Mouse (Mus musculus): ENCODE measurements around the gene AA467197. TPM values are rescaled to one million over a fixed set of nuclear protein-coding genes. Genes with fewer than 3 reads are reported as not detected.

AA467197 gene
- polyA plus RNA-seq, 1 experiment from 2014 or later = 6.8 TPM

DNA sequence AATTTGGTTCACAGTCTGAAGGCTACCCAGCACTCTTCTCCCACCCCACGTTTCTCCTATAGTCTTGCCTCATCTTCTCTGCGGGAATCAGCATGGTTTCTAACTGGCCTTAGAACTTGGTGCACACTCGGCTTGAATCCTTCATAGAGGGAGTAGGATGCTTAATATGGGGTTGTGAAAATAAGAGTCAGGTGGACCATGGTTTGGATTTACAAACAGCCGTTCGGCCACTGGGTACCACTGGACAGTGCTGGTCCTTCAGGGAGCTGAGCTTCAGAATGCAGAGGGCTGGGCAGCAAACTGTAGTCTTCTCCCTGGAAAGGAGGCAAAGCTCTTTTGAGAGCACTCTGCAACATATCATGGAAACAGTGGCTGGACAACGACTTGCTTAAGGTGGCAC is 19.0 kb upstream of the AA467197 start:
- H3K36me3 ChIP-seq (replicated peaks; ENCODE audit: insufficient read depth, low read length) = no peaks in the 10 kb centered on the region
- no peak overlapping the region for H3K9ac ChIP-seq (replicated peaks)
- no peak overlapping the region for H3K27ac ChIP-seq (ENCODE audit: low read depth)
- H3K9me3 ChIP-seq (ENCODE audit: low read length) = no peaks in the 10 kb centered on the region
- H3K4me3 ChIP-seq (ENCODE audit: low read depth, low read length) = no peak overlapping the region
- TF ChIP-seq EP300 (IDR thresholded peaks at IDR 0.05; ENCODE audit: low read depth) (no peak), CTCF (IDR thresholded peaks at IDR 0.05; ENCODE audit: low read depth) (no peak)
- no peak overlapping the region for H3K4me2 ChIP-seq (ENCODE audit: low read depth, low read length)
- ATAC-seq = no peak
- H3K27me3 ChIP-seq (ENCODE audit: insufficient read depth, low read length) = no peaks in the 10 kb centered on the region
- no peaks in the 10 kb centered on the region for H3K4me1 ChIP-seq (ENCODE audit: insufficient read depth)
- WGBS (ENCODE audit: insufficient replicate concordance) = 72% methylated on average over 6 of the region's 6 CpGs
- DNase-seq = no peak

DNA sequence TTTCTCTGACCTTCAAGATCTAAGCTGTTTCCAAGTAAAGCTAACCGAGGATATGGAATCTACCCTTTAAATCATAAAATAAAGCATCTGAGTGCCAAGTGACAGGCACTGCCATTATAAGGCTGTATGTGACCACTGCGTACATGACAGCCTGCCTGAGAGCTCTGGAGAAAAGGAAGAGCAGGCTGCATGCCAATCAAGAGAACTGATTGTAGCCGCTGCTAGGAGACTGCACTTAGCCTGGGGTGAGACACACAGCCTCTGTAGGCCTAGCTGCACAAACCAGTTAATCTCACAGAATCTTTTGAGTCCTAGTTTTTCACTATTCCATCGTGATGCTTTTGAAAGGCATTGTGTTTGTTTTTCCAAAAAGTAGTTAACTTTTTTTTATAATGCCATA is 18.1 kb upstream of the AA467197 start:
- TF ChIP-seq CTCF (IDR thresholded peaks at IDR 0.05; ENCODE audit: low read depth) = no peak
- TF ChIP-seq EP300 (IDR thresholded peaks at IDR 0.05; ENCODE audit: low read depth) = no peak
- Histone ChIP-seq H3K4me1 (ENCODE audit: insufficient read depth) (no peaks in the 10 kb centered on the region), H3K27ac (ENCODE audit: low read depth) (no peak overlapping the region), H3K27me3 (ENCODE audit: insufficient read depth, low read length) (no peaks in the 10 kb centered on the region), H3K4me2 (ENCODE audit: low read depth, low read length) (no peak overlapping the region), H3K9ac (replicated peaks) (no peak overlapping the region), H3K36me3 (replicated peaks; ENCODE audit: insufficient read depth, low read length) (no peaks in the 10 kb centered on the region), H3K4me3 (ENCODE audit: low read depth, low read length) (no peak overlapping the region), H3K9me3 (ENCODE audit: low read length) (no peaks in the 10 kb centered on the region)
- ATAC-seq (no peak), DNase-seq (no peak)
- WGBS (ENCODE audit: insufficient replicate concordance) = 60% methylated on average over 4 of the region's 4 CpGs

DNA sequence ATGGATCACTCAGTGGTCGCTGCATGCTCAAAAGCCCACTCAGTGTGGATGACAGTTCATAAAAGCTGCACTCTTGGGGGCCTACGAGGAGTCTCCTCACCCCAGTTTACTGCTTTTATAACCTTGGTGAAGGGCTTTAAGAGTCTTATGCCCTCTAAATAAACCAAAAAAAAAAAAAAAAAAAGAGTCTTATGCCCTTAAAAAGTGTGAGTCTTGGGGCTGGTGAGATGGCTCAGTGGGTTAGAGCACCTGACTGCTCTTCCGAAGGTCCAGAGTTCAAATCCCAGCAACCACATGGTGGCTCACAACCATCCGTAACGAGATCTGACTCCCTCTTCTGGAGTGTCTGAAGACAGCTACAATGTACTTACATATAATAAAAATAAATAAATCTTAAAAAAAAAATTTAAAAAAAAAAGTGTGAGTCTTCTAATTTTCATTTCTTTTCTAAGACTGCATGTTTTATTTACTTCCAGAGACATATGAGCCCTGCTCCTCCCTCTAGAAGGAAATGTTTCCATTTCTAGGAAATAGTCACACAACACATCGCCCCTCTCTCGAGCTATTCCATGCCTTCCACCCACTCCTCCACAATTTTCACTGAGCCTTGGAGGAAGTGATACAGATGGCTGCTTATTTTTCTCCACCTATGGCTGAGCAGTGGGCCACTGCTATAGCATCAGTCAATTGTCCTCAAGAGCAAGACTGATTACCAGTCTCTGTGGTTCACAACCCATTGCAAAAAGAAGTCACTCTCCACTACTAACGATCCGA is 15.3 kb upstream of the AA467197 start:
- TF ChIP-seq CTCF (IDR thresholded peaks at IDR 0.05; ENCODE audit: low read depth) = no peak
- Histone ChIP-seq H3K4me2 (ENCODE audit: low read depth, low read length) (no peak overlapping the region), H3K9me3 (ENCODE audit: low read length) (no peaks in the 10 kb centered on the region), H3K9ac (replicated peaks) (no peak overlapping the region), H3K27ac (ENCODE audit: low read depth) (no peak overlapping the region), H3K27me3 (ENCODE audit: insufficient read depth, low read length) (no peaks in the 10 kb centered on the region), H3K4me3 (ENCODE audit: low read depth, low read length) (no peak overlapping the region), H3K36me3 (replicated peaks; ENCODE audit: insufficient read depth, low read length) (no peaks in the 10 kb centered on the region), H3K4me1 (ENCODE audit: insufficient read depth) (no peaks in the 10 kb centered on the region)
- no peak for DNase-seq
- ATAC-seq = no peak
- 70% methylated on average over 7 of the region's 9 CpGs for WGBS (ENCODE audit: insufficient replicate concordance)

DNA sequence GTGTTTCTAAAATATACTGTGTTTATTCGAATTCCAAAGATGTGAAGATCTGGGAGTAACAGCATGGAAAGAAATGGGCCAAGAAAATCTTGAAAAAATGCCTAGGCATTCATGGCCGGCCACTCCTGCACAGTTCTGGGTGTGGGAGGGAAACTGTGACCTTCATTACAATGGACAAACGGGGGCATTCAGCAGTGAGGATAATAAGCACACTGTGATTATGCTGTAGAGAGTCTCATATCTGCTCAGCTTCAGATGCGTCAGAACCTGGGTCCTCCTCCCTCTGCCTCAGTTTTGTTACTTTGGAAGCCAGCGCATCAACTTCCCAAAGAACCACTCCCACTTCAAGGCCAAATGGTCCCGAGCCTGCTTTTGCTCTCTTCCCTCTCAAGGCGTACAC is 10.9 kb upstream of the AA467197 start:
- Histone ChIP-seq H3K9ac (replicated peaks) (no peak overlapping the region), H3K4me3 (ENCODE audit: low read depth, low read length) (no peak overlapping the region), H3K36me3 (replicated peaks; ENCODE audit: insufficient read depth, low read length) (no peaks in the 10 kb centered on the region), H3K9me3 (ENCODE audit: low read length) (no peaks in the 10 kb centered on the region), H3K27me3 (ENCODE audit: insufficient read depth, low read length) (no peaks in the 10 kb centered on the region), H3K27ac (ENCODE audit: low read depth) (no peak overlapping the region), H3K4me2 (ENCODE audit: low read depth, low read length) (no peak overlapping the region), H3K4me1 (ENCODE audit: insufficient read depth) (no peaks in the 10 kb centered on the region)
- DNase-seq (no peak), ATAC-seq (no peak)
- no peak for TF ChIP-seq EP300 (IDR thresholded peaks at IDR 0.05; ENCODE audit: low read depth)
- no peak for TF ChIP-seq CTCF (IDR thresholded peaks at IDR 0.05; ENCODE audit: low read depth)
- WGBS (ENCODE audit: insufficient replicate concordance) = 60% methylated on average over 7 of the region's 7 CpGs

DNA sequence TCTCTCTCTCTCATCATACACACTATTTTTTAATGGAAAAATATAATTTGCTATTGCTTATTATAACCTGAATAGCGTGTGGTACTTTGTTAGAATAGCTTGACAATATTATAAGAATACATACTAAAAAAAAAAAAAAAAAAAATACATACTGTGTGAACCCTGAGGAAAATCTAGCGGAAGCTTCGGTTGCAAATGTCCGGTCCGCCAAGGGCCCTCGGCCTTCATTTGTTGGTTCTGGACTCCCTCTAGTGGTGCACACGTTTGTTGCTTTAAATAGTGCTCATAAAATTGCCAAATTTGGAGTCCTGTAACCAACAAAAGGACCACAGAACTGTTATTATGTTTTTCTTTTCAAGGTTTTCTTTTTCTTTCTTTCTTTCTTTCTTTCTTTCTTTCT is 7.8 kb upstream of the AA467197 start:
- Histone ChIP-seq H3K27ac (ENCODE audit: low read depth) (no peak overlapping the region), H3K4me3 (ENCODE audit: low read depth, low read length) (no peak overlapping the region), H3K9me3 (ENCODE audit: low read length) (no peaks in the 10 kb centered on the region), H3K36me3 (replicated peaks; ENCODE audit: insufficient read depth, low read length) (peaks cover 9% of the 10 kb centered on the region; the same call in 1 of the 2 replicates), H3K4me2 (ENCODE audit: low read depth, low read length) (no peak overlapping the region), H3K9ac (replicated peaks) (no peak overlapping the region), H3K27me3 (ENCODE audit: insufficient read depth, low read length) (no peaks in the 10 kb centered on the region), H3K4me1 (ENCODE audit: insufficient read depth) (peaks cover 5% of the 10 kb centered on the region)
- ATAC-seq (no peak), DNase-seq (peak; percentile 75)
- under 1% methylated on average over 7 of the region's 7 CpGs for WGBS (ENCODE audit: insufficient replicate concordance)
- TF ChIP-seq EP300 (IDR thresholded peaks at IDR 0.05; ENCODE audit: low read depth) = no peak
- TF ChIP-seq CTCF (IDR thresholded peaks at IDR 0.05; ENCODE audit: low read depth) = peak; percentile 87

DNA sequence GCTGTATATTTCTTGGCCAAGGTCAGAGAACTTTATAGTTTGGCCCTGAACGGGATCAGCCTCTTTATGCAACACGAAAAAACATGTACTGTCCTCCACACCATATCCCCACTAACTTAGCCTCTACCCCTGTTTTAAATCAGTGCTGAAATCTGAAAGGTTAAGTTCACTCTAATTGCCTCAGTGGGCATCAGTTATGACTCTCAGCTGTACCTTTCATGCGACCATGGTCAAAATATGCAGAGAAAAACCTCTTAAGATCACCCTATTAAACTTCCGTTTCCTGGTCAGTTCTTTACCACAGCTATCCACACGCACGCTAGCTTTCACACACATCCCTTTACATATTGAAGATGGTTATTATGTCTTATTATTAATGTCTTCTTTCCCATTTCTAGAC is 6.9 kb upstream of the AA467197 start:
- Histone ChIP-seq H3K9ac (replicated peaks) (no peak overlapping the region), H3K4me2 (ENCODE audit: low read depth, low read length) (peak overlapping the region; percentile 100), H3K36me3 (replicated peaks; ENCODE audit: insufficient read depth, low read length) (peaks cover 9% of the 10 kb centered on the region; the same call in 1 of the 2 replicates), H3K27ac (ENCODE audit: low read depth) (no peak overlapping the region), H3K4me1 (ENCODE audit: insufficient read depth) (peaks cover 5% of the 10 kb centered on the region), H3K4me3 (ENCODE audit: low read depth, low read length) (peak overlapping the region; percentile 94), H3K27me3 (ENCODE audit: insufficient read depth, low read length) (no peaks in the 10 kb centered on the region), H3K9me3 (ENCODE audit: low read length) (no peaks in the 10 kb centered on the region)
- 53% methylated on average over 6 of the region's 6 CpGs for WGBS (ENCODE audit: insufficient replicate concordance)
- DNase-seq (no peak), ATAC-seq (no peak)
- TF ChIP-seq EP300 (IDR thresholded peaks at IDR 0.05; ENCODE audit: low read depth) (no peak), CTCF (IDR thresholded peaks at IDR 0.05; ENCODE audit: low read depth) (no peak)

Data from liver, postnatal 0 days (tissue).